Mouse (Mus musculus): ENCODE measurements at regions not wholly inside any gene's neighbourhood (a gene's known extent, or its start where the extent isn't known, plus 50 kb on each side); places are given as distances from the start of the nearest gene placed in this dataset.
A peak's percentile ranks its signal among the peaks of the same experiment; 100 is the strongest.

- Histone ChIP-seq H3K9me3 (peaks cover 19% of the 10 kb centered on the region), H3K4me3 (replicated peaks) (peak overlapping the region; percentile 24), H3K4me1 (peaks cover 21% of the 10 kb centered on the region), H3K36me3 (replicated peaks; ENCODE audit: low read length) (no peaks in the 10 kb centered on the region), H3K27me3 (replicated peaks) (no peaks in the 10 kb centered on the region)
- TF ChIP-seq GATA1 (IDR thresholded peaks at IDR 0.05; ENCODE audit: borderline replicate concordance, low read length), result no peak
- TF ChIP-seq FLI1 (IDR thresholded peaks at IDR 0.05; ENCODE audit: low read length), result no peak
These were observed 229.7 kb downstream of the Kcnrg start for GRCm38 (mm10) chr14:61836965-61837364.

- TF ChIP-seq GATA1 (IDR thresholded peaks at IDR 0.05; ENCODE audit: borderline replicate concordance, low read length) (no peak), FLI1 (IDR thresholded peaks at IDR 0.05; ENCODE audit: low read length) (no peak)
- Histone ChIP-seq H3K9me3 (peaks cover 19% of the 10 kb centered on the region), H3K4me3 (replicated peaks) (no peak overlapping the region), H3K4me1 (peaks cover 21% of the 10 kb centered on the region), H3K27me3 (replicated peaks) (no peaks in the 10 kb centered on the region), H3K36me3 (replicated peaks; ENCODE audit: low read length) (no peaks in the 10 kb centered on the region)
These were observed 230.6 kb downstream of the Kcnrg start for GRCm38 (mm10) chr14:61837851-61838250.

- peaks cover 8% of the 10 kb centered on the region; the same call in 1 of the 2 replicates for H3K4me1 ChIP-seq
- peaks cover 16% of the 10 kb centered on the region for H3K9me3 ChIP-seq
- TF ChIP-seq GATA1 (IDR thresholded peaks at IDR 0.05; ENCODE audit: borderline replicate concordance, low read length), result no peak
- H3K4me3 ChIP-seq (replicated peaks), result no peak overlapping the region
- no peaks in the 10 kb centered on the region for H3K36me3 ChIP-seq (replicated peaks; ENCODE audit: low read length)
- no peaks in the 10 kb centered on the region for H3K27me3 ChIP-seq (replicated peaks)
These were observed 235.2 kb downstream of the Kcnrg start for GRCm38 (mm10) chr14:61842476-61842875.

GRCm38 (mm10) chr14:61846441-61846840, 239.2 kb downstream of the Kcnrg start:
- Histone ChIP-seq H3K4me3 (replicated peaks) (no peak overlapping the region), H3K4me1 (no peaks in the 10 kb centered on the region; the same call in 1 of the 2 replicates)
- no peak for TF ChIP-seq GATA1 (IDR thresholded peaks at IDR 0.05; ENCODE audit: borderline replicate concordance, low read length)
- TF ChIP-seq FLI1 (IDR thresholded peaks at IDR 0.05; ENCODE audit: low read length), result no peak

GRCm38 (mm10) chr14:61850244-61850643, 243.0 kb downstream of the Kcnrg start:
- no peak overlapping the region for H3K4me3 ChIP-seq (replicated peaks)
- H3K4me1 ChIP-seq, result no peaks in the 10 kb centered on the region; the same call in 1 of the 2 replicates
- H3K9me3 ChIP-seq, result no peaks in the 10 kb centered on the region
- no peaks in the 10 kb centered on the region for H3K36me3 ChIP-seq (replicated peaks; ENCODE audit: low read length)
- TF ChIP-seq FLI1 (IDR thresholded peaks at IDR 0.05; ENCODE audit: low read length) (no peak), GATA1 (IDR thresholded peaks at IDR 0.05; ENCODE audit: borderline replicate concordance, low read length) (no peak)
- H3K27me3 ChIP-seq (replicated peaks), result no peaks in the 10 kb centered on the region

More at GRCm38 (mm10) chr14:61846441-61846840, 239.2 kb downstream of the Kcnrg start:
- H3K36me3 ChIP-seq (replicated peaks; ENCODE audit: low read length), result no peaks in the 10 kb centered on the region
- H3K27me3 ChIP-seq (replicated peaks), result no peaks in the 10 kb centered on the region
- peaks cover under 1% of the 10 kb centered on the region; the same call in 1 of the 2 replicates for H3K9me3 ChIP-seq

GRCm38 (mm10) chr14:61857616-61858015, 250.4 kb downstream of the Kcnrg start:
- TF ChIP-seq GATA1 (IDR thresholded peaks at IDR 0.05; ENCODE audit: borderline replicate concordance, low read length) (no peak), FLI1 (IDR thresholded peaks at IDR 0.05; ENCODE audit: low read length) (no peak)
- Histone ChIP-seq H3K27me3 (replicated peaks) (no peaks in the 10 kb centered on the region), H3K36me3 (replicated peaks; ENCODE audit: low read length) (no peaks in the 10 kb centered on the region)

GRCm38 (mm10) chr14:61860688-61861087, 253.4 kb downstream of the Kcnrg start:
- peaks cover 6% of the 10 kb centered on the region; the same call in 1 of the 2 replicates for H3K4me1 ChIP-seq
- TF ChIP-seq GATA1 (IDR thresholded peaks at IDR 0.05; ENCODE audit: borderline replicate concordance, low read length) (no peak), FLI1 (IDR thresholded peaks at IDR 0.05; ENCODE audit: low read length) (no peak)

More at GRCm38 (mm10) chr14:61857616-61858015, 250.4 kb downstream of the Kcnrg start:
- Histone ChIP-seq H3K4me3 (replicated peaks) (no peak overlapping the region), H3K9me3 (no peaks in the 10 kb centered on the region), H3K4me1 (peaks cover 6% of the 10 kb centered on the region; the same call in 1 of the 2 replicates)

GRCm38 (mm10) chr14:61861357-61861958, 254.2 kb downstream of the Kcnrg start:
- H3K9me3 ChIP-seq, result no peaks in the 10 kb centered on the region
- no peak overlapping the region for H3K4me3 ChIP-seq (replicated peaks)
- no peaks in the 10 kb centered on the region for H3K36me3 ChIP-seq (replicated peaks; ENCODE audit: low read length)
- TF ChIP-seq GATA1 (IDR thresholded peaks at IDR 0.05; ENCODE audit: borderline replicate concordance, low read length) (no peak), FLI1 (IDR thresholded peaks at IDR 0.05; ENCODE audit: low read length) (no peak)
- no peaks in the 10 kb centered on the region for H3K27me3 ChIP-seq (replicated peaks)
- H3K4me1 ChIP-seq, result peaks cover 6% of the 10 kb centered on the region; the same call in 1 of the 2 replicates

More at GRCm38 (mm10) chr14:61860688-61861087, 253.4 kb downstream of the Kcnrg start:
- no peaks in the 10 kb centered on the region for H3K36me3 ChIP-seq (replicated peaks; ENCODE audit: low read length)
- no peaks in the 10 kb centered on the region for H3K27me3 ChIP-seq (replicated peaks)
- no peaks in the 10 kb centered on the region for H3K9me3 ChIP-seq
- H3K4me3 ChIP-seq (replicated peaks), result no peak overlapping the region

- no peak overlapping the region for H3K4me3 ChIP-seq (replicated peaks)
- TF ChIP-seq GATA1 (IDR thresholded peaks at IDR 0.05; ENCODE audit: borderline replicate concordance, low read length) (no peak), FLI1 (IDR thresholded peaks at IDR 0.05; ENCODE audit: low read length) (no peak)
- H3K36me3 ChIP-seq (replicated peaks; ENCODE audit: low read length), result no peaks in the 10 kb centered on the region
- no peaks in the 10 kb centered on the region for H3K9me3 ChIP-seq
- H3K27me3 ChIP-seq (replicated peaks), result no peaks in the 10 kb centered on the region
- H3K4me1 ChIP-seq, result peaks cover 6% of the 10 kb centered on the region; the same call in 1 of the 2 replicates
These were observed 255.7 kb downstream of the Kcnrg start for GRCm38 (mm10) chr14:61862931-61863330.

GRCm38 (mm10) chr14:61863475-61863874, 256.2 kb downstream of the Kcnrg start:
- H3K4me1 ChIP-seq, result peaks cover 6% of the 10 kb centered on the region; the same call in 1 of the 2 replicates
- H3K36me3 ChIP-seq (replicated peaks; ENCODE audit: low read length), result no peaks in the 10 kb centered on the region
- no peaks in the 10 kb centered on the region for H3K27me3 ChIP-seq (replicated peaks)
- H3K9me3 ChIP-seq, result no peaks in the 10 kb centered on the region
- no peak overlapping the region for H3K4me3 ChIP-seq (replicated peaks)
- TF ChIP-seq FLI1 (IDR thresholded peaks at IDR 0.05; ENCODE audit: low read length), result no peak

All from megakaryocyte, embryonic 14.5 days (primary cell).